Mouse (Mus musculus) stomach, embryonic 16.5 days (tissue): ENCODE data around the gene Olfr105-ps. TPM values are rescaled to one million over a fixed set of nuclear protein-coding genes. Genes with fewer than 3 reads are reported as not detected.

Experiments used
- ATAC-seq: fragments of 200-750 bp; cut with Nextera tagmentation; 2 replicates; pipeline ENCODE4 v1.8.0; 2017; ENCODE audit warnings: moderate number of reproducible peaks, moderate TSS enrichment; ENCODE audit not compliant: insufficient read depth, low FRiP score
- H3K27ac ChIP-seq: fragments of 300-500 bp; sonication (generic); 2 replicates; pipeline ENCODE4 v1.5.1; 2014; ENCODE audit warnings: low read length
- H3K27me3 ChIP-seq: fragments of 300-500 bp; sonication (generic); 2 replicates; pipeline ENCODE4 v1.6.1; 2014; ENCODE audit warnings: low read length, control low read depth, mixed read lengths; ENCODE audit not compliant: control insufficient read depth, insufficient read depth
- H3K36me3 ChIP-seq: fragments of 300-500 bp; sonication (generic); 2 replicates; pipeline ENCODE4 v1.6.1; 2014; ENCODE audit warnings: low read length; ENCODE audit not compliant: control insufficient read depth, insufficient read depth
- H3K4me1 ChIP-seq: fragments of 300-500 bp; sonication (generic); 2 replicates; pipeline ENCODE4 v1.6.1; 2014; ENCODE audit warnings: low read length, control low read depth, mixed read lengths; ENCODE audit not compliant: control insufficient read depth, insufficient read depth
- H3K4me2 ChIP-seq: fragments of 300-500 bp; sonication (generic); 2 replicates; pipeline ENCODE4 v1.6.1; 2014; ENCODE audit warnings: low read depth, low read length, mixed read lengths
- H3K4me3 ChIP-seq: fragments of 300-500 bp; sonication (generic); replicated peaks from 2 replicates; pipeline ENCODE4 v1.5.1; 2014; ENCODE audit warnings: mild to moderate bottlenecking, low read length
- H3K9ac ChIP-seq: fragments of 300-500 bp; sonication (generic); 2 replicates; pipeline ENCODE4 v1.6.1; 2014; ENCODE audit warnings: low read length
- H3K9me3 ChIP-seq: fragments of 300-500 bp; sonication (generic); replicated peaks from 2 replicates; pipeline ENCODE4 v1.6.1; 2016; ENCODE audit warnings: low read length, control low read depth; ENCODE audit not compliant: control insufficient read depth
- WGBS: fragments of 180-500 bp; shearing (Covaris S2); extraction: QIAGEN DNeasy Blood & Tissue Kit; methylation state at CpG from one replicate; pipeline ENCODE4 v1.1.7; 2014; 5-methylcytosine and 5-hydroxymethylcytosine counted together
- polyA plus RNA-seq: library from polyadenylated mRNA; unstranded; fragments of >200 nt; fragmentation: Nextera tagmentation; extraction: Ambion mirVana; gene quantifications from 2 replicates; pipeline ENCODE4 v1.2.1, GENCODE M21; 2015

Gene Olfr105-ps
- not detected in 2 replicates for polyA plus RNA-seq

DNA sequence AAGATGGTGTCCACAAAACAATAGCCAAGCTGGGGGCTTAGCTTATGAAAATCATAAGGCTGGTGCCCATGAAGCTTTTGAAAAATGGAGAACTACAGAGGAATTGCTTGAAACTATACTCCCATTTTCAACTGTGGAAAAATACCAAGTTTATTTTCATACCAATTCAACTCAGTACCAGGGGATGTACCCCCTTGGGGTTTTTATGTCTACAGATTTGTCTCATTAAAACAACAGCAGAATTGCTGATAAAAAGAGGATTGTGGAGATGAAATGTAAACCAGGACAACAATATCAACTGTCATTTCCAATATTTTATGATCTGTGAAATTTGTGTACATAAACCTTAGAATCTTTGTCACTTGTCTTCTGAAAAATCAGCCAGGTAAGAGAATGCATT is at the start of gene Olfr105-ps:
Gene Olfr105-ps, plus strand, starts transcription at position 301 of the 400 bp plus-strand sequence.
- no peak within 1 kb of the TSS for H3K4me2 ChIP-seq
- H3K27ac ChIP-seq = no peak within 1 kb of the TSS
- H3K9ac ChIP-seq = no peak within 1 kb of the TSS
- H3K4me3 ChIP-seq = no peak within 1 kb of the TSS
- no peaks in the 10 kb centered on the region for H3K36me3 ChIP-seq
- no peak for ATAC-seq
- no peaks in the 10 kb centered on the region for H3K4me1 ChIP-seq
- no peaks in the 10 kb centered on the region for H3K27me3 ChIP-seq
- no peaks in the 10 kb centered on the region for H3K9me3 ChIP-seq

DNA sequence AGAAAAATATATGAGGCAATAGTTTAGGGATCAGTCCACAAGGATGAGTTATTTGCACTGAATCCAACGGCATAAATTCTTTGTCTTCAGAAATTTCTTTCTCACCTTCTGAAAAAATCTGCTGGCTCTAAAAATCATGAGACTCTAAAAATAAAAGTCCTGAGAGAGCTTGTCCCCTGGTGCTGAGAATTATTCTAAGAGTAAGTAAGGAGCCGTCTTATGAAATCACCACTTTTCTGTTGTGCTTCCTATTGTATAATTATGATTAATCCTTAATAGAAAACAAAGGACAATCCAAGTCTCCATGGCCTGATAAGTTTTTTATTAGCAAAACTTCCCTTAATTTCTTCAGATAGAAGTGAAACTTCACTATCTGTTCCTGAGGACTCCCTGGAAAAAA is 39.2 kb upstream of the Olfr105-ps start, which contains the start of gene Olfr103:
Gene Olfr103, minus strand, starts transcription at position 101 of the 400 bp plus-strand sequence.
- Histone ChIP-seq H3K4me2 (no peak within 1 kb of the TSS), H3K27me3 (no peaks in the 10 kb centered on the region), H3K27ac (no peak within 1 kb of the TSS), H3K4me1 (no peaks in the 10 kb centered on the region), H3K9me3 (no peaks in the 10 kb centered on the region), H3K4me3 (no peak within 1 kb of the TSS), H3K36me3 (no peaks in the 10 kb centered on the region), H3K9ac (no peak within 1 kb of the TSS)
- WGBS = 81% methylated on average over 2 of the region's 2 CpGs
- no peak for ATAC-seq

DNA sequence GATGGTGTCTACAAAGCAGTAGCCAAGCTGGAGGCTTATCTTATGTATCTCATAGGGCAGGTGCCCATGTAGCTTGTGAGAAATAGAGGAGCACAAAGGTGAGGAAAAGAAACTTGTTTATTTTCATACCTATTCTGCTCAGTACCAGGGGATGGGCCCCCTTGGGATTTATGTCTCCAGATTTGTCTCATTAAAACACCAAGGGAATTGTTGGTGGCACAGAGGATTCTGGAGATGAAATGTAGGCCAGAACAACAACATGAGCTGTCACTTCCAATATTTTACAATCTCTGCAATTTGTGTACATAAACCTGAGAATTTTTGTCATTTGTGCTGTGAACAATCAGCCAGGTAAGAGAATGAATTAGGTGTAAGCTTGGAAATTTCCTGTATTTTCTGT is 19.6 kb upstream of the Olfr105-ps start, which contains the start of gene Olfr104-ps:
Gene Olfr104-ps, plus strand, starts transcription at position 301 of the 400 bp plus-strand sequence.
- Histone ChIP-seq H3K27me3 (no peaks in the 10 kb centered on the region), H3K9me3 (no peaks in the 10 kb centered on the region), H3K27ac (no peak within 1 kb of the TSS), H3K4me2 (no peak within 1 kb of the TSS), H3K4me3 (no peak within 1 kb of the TSS), H3K9ac (no peak within 1 kb of the TSS), H3K36me3 (no peaks in the 10 kb centered on the region), H3K4me1 (no peaks in the 10 kb centered on the region)
- ATAC-seq = no peak

DNA sequence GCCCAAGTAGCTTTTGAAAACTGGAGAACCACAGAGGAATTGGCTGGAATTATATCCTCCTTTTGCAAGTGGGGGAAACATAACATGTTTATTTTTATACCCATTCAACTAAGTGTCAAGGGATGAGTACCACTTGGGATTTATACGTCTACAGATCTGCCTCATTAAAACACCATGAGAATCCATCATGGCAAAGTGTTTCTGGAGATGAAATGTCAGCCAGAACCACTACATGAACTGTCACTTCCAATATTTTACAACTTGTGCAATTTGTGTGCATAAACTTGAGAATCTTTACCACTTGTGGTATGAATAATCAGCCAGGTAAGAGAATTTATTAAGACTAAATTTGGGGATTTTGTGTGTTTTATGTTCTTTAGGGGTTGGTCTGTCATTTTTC is 11.3 kb downstream of the Olfr105-ps start, which contains the start of gene Olfr106-ps:
Gene Olfr106-ps, plus strand, starts transcription at position 301 of the 400 bp plus-strand sequence.
- Histone ChIP-seq H3K27ac (no peak within 1 kb of the TSS), H3K4me3 (no peak within 1 kb of the TSS), H3K9ac (no peak within 1 kb of the TSS), H3K4me1 (no peaks in the 10 kb centered on the region), H3K9me3 (no peaks in the 10 kb centered on the region), H3K27me3 (no peaks in the 10 kb centered on the region), H3K4me2 (no peak within 1 kb of the TSS), H3K36me3 (no peaks in the 10 kb centered on the region)
- 60% methylated on average over 1 of the region's 1 CpGs for WGBS
- no peak for ATAC-seq

DNA sequence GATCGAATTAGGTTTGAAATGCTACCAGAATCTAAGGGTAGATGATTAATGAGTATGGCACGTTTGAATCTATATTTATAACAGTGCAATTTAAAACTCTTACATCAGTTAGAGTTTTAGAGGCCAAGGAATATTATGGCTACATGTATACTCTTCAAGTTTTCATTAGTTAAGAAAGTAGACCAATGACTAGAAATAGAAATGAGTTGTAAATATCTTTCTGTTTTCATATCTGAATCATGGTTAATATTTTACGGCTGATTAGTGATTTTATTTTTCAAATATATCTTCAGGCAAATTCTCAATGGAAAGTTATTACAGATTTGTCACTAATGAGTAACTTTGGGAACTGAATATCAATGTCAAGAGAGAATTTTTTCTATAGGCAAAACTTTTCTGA is 20.1 kb downstream of the Olfr105-ps start, which contains the start of gene Olfr107:
Gene Olfr107, plus strand, starts transcription at position 301 of the 400 bp plus-strand sequence.
- ATAC-seq = no peak
- no peak within 1 kb of the TSS for H3K9ac ChIP-seq
- H3K27me3 ChIP-seq = no peaks in the 10 kb centered on the region
- no peak within 1 kb of the TSS for H3K4me2 ChIP-seq
- WGBS = 69% methylated on average over 3 of the region's 3 CpGs
- H3K4me3 ChIP-seq = no peak within 1 kb of the TSS
- no peak within 1 kb of the TSS for H3K27ac ChIP-seq
- no peaks in the 10 kb centered on the region for H3K4me1 ChIP-seq
- H3K36me3 ChIP-seq = no peaks in the 10 kb centered on the region
- no peaks in the 10 kb centered on the region for H3K9me3 ChIP-seq

DNA sequence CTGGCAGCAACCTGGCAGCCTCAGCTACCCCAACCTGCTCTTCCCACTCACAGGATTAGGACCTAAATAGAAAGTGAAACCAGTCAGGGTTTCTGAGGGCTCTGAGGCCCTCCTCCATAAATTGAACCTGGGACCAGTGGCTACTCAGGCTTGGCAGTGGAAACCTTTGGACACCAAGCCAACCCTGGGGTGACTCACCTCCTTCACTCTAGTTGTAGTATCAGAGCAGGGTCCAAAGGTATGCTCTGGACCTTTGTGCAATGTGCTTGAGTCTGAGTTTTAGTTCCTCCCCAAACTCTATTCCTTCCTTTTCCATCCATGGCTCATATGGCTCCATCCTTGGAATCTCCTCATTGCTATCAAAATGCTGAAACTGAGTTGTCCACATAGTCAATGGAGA is 34.5 kb downstream of the Olfr105-ps start:
- Histone ChIP-seq H3K4me3 (no peak overlapping the region), H3K9me3 (no peaks in the 10 kb centered on the region), H3K27ac (no peak overlapping the region), H3K9ac (no peak overlapping the region), H3K4me2 (no peak overlapping the region), H3K27me3 (no peaks in the 10 kb centered on the region), H3K36me3 (no peaks in the 10 kb centered on the region), H3K4me1 (no peaks in the 10 kb centered on the region)
- 0 out of 2 replicates have a peak, but pooled peaks have one; percentile 53 for ATAC-seq

Other genes starting within 250 kb of the Olfr105-ps start
- not detected in 2 replicates for gene Olfr93, start 217.5 kb upstream of the Olfr105-ps start, polyA plus RNA-seq
- not detected in 2 replicates for gene Ubd, start 185.1 kb upstream of the Olfr105-ps start, polyA plus RNA-seq
- gene Olfr94, start 178.0 kb upstream of the Olfr105-ps start, polyA plus RNA-seq = not detected in 2 replicates
- gene Olfr95, start 165.9 kb upstream of the Olfr105-ps start, polyA plus RNA-seq = not detected in 2 replicates
- gene Olfr96, start 158.9 kb upstream of the Olfr105-ps start, polyA plus RNA-seq = not detected in 2 replicates
- not detected in 2 replicates for gene Olfr97, start 141.7 kb upstream of the Olfr105-ps start, polyA plus RNA-seq
- not detected in 2 replicates for gene Olfr98, start 115.3 kb upstream of the Olfr105-ps start, polyA plus RNA-seq
- gene H2-M3, start 108.8 kb upstream of the Olfr105-ps start, polyA plus RNA-seq = 3.2 and 4.0 TPM in 2 replicates
- not detected in 2 replicates for gene Olfr99, start 95.6 kb upstream of the Olfr105-ps start, polyA plus RNA-seq
- gene Olfr101, start 74.7 kb upstream of the Olfr105-ps start, polyA plus RNA-seq = not detected in 2 replicates
- gene Olfr102, start 62.0 kb upstream of the Olfr105-ps start, polyA plus RNA-seq = not detected in 2 replicates
- gene Olfr103, start 39.3 kb upstream of the Olfr105-ps start, polyA plus RNA-seq = not detected in 2 replicates
- not detected in 2 replicates for gene Olfr104-ps, start 19.5 kb upstream of the Olfr105-ps start, polyA plus RNA-seq
- gene Olfr106-ps, start 11.4 kb downstream of the Olfr105-ps start, polyA plus RNA-seq = not detected in 2 replicates
- gene Olfr107, start 20.2 kb downstream of the Olfr105-ps start, polyA plus RNA-seq = not detected in 2 replicates
- not detected in 2 replicates for gene Olfr108, start 66.4 kb downstream of the Olfr105-ps start, polyA plus RNA-seq
- not detected in 2 replicates for gene Olfr109, start 79.9 kb downstream of the Olfr105-ps start, polyA plus RNA-seq
- gene H2-M2, start 104.5 kb downstream of the Olfr105-ps start, polyA plus RNA-seq = not detected in 2 replicates
- gene Olfr110, start 113.4 kb downstream of the Olfr105-ps start, polyA plus RNA-seq = not detected in 2 replicates
- gene Olfr111, start 129.0 kb downstream of the Olfr105-ps start, polyA plus RNA-seq = not detected in 2 replicates
- gene Olfr112, start 190.4 kb downstream of the Olfr105-ps start, polyA plus RNA-seq = not detected in 2 replicates
- not detected in 2 replicates for gene Olfr113, start 198.6 kb downstream of the Olfr105-ps start, polyA plus RNA-seq
- gene Olfr114, start 213.7 kb downstream of the Olfr105-ps start, polyA plus RNA-seq = not detected in 2 replicates
- not detected in 2 replicates for gene Olfr115, start 248.1 kb downstream of the Olfr105-ps start, polyA plus RNA-seq
- gene Olfr116, start 248.2 kb downstream of the Olfr105-ps start, polyA plus RNA-seq = not detected in 2 replicates